Mouse (Mus musculus) left cerebral cortex, adult 9 months (tissue): Measurements from ENCODE around the gene Kcnip4.
A peak's percentile ranks its signal among the peaks of the same experiment; 100 is the strongest.

ENCODE experiments used
- DNase-seq, 2 experiments: peaks; one replicate each; pipeline ENCODE4 v3.0.0; 2022; ENCODE audit warnings: low spot score in 2 of 2

Kcnip4 gene

DNA sequence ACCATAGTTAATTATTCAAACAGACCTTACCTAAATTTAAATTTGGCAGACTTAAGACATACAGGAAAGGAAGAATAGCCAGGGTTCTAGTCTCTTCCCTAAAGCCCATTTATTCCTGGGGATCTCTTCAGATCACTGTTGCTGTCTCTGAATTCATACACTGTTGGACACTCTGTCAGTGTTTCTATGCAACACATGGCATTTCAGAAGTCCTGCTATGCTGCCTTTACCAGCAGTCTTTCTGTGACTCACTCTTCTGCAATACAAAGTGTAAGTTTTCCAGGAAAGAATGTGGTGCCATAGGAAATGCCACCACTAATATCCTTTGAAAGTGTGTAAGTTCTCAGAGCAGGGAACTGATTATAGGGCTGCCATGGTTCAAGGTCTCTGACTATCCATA is 936.7 kb downstream of the Kcnip4 start:
- DNase-seq, result no peak

DNA sequence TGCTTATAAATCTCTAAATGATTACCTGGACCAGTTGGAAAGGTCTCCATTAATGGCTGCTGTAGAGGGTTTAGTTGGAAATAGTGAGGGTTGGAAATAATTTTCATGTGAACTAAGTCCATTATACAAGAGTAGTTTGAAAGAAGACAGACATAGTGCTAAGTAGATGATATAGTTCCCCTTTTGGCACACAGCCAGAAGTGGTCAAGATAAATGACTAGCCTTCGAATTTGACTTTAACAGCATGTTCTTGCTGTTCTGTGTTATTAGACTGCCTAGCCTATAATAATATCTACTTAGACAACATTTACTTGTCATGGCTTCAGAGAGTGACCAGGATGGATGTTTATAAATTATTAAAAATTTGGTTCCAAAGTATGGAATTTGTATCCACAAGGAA is 941.3 kb downstream of the Kcnip4 start:
- no peak for DNase-seq

DNA sequence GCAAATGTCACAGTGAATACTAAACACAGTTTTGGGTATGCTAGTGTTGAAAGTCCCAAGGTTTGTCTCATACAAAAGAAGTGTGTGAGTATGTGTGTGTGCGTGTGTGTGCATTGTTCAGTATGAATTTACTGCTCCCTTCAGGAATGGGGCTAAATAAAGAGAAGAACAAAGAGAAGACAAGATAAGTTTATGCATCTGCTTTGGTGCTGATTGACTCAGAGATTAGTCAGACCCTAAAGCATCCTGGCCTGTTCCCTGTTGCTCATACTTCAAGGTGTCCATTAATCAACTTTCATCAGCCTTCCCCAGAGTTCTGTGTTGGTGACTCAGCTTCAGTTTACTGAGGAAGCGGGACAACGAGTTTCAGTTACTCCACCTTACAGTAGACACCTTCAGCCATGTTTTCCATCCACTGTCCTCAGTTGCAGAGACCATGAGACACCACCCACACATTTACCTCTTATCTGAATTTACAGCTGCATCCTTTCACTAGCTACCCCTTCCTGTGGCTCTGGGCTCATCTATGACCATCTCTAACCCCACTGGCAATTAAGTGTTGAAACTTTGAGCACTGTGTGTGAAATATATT is 960.6 kb downstream of the Kcnip4 start:
- no peak for DNase-seq

DNA sequence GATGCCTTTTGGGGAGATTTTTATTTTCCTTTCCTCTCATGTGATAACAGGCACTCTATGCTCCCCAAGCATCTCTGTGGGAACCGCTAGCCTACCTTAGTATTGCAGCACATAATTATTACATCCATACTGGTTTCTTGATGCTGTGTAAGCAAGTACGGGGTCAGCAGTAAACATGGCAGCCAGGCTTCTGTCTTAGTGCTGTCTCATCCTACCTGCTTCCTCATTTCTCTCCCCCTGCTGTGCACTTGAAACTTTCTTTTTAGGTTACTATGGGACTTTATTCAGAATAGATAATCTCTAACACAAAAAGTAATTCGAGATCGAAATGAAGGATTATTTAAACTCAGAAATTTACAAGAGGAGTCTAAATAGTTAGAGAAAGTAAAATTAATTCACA is 973.0 kb downstream of the Kcnip4 start:
- DNase-seq, result no peak

DNA sequence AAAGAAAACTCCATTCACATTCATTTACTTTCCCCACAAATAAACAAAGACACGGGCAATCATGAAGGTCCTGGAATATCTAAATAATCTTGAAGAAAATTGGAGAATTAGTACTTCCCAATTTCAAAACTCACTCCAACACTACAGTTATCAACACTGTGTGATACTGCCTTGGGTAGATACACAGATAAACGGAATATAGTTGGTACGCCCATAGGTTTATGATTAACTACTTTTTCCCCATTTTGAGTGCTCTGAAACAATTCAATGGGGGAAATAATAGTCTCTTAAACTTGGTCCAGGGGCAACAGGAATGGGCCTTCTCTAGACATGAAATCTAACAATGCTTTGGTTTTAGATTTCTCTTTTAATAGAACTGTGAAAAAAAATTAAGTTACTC is 978.9 kb downstream of the Kcnip4 start:
- DNase-seq, result no peak

DNA sequence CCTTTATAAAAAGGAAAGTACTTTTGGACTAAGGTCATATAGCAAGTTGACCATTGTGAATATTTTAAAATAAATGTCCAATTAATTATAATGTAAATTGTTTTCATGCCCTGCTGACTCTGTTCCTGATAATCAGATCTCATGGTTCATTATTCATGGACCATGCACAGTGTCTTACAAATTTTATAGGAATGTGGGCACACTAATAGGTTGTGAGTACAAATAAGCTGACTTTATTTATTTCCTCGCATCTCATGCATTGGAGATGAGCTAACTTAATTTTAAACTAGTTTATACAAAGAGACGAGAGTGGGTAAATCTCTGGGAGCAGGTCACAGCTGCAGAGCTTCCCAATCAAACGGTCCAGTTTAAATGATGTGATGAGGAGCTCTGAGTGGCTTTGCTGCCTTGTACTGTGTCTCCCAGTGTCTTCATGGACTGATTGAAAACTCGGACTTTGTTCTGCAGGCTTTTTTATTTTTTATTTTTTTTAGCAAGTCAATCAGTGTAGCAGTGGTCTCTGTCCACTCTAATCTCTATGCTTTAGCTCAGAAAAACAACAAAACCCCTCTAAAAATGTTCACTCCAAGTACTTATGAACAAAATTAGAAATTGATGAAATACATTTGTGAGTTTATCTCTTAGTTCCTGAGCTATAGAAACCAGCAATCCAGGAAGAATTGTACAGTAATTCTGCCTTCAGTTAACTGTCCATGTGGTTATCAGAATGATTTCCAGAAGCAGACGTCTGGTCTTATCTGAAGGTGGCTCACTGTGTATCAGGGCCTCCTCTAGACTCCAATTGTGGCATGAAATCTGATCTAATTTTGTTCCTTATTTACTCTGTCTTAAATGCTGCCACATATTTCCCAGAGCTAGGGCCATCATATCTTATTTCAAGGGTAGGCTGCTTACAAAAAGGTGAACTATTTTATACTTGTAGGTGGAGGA is 979.6 kb downstream of the Kcnip4 start:
- DNase-seq, result no peak

DNA sequence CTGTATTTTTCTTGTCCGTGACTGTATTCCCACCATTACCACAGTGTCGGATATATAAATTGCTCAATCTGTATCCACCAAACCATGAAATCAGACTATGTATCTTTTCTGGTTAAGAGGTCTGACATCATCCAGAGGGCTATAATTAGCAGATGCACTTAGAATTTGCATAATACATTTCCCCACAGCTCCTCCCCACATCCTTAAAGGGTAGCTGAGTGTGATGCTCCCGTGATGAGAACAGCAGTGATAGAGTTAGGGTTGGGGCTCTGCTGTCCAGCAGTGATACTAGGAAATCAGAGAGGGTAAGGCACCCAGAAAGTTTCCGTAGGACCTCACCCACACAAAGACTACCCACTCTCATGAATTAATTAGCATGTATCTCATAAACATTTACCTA is 1006.7 kb downstream of the Kcnip4 start:
- DNase-seq, result no peak

DNA sequence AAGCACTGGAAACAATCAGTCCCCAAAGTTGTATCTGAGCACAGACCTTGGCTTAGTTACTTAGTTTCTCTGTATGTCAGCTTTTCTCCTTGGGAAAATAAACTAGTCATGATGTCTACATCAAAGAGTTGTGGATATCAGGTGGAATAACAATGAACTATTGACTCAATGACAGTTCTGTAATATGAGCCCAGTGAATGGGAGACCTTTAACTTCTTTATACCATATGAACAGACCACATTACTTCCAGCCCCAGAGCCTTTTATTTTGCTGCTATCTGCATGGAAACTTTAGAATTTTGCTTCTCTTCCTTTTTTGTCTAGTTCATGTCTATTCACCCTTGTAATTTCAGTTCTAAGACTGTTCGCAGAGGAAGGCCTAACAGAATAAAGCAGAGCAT is 1011.4 kb downstream of the Kcnip4 start:
- no peak for DNase-seq

DNA sequence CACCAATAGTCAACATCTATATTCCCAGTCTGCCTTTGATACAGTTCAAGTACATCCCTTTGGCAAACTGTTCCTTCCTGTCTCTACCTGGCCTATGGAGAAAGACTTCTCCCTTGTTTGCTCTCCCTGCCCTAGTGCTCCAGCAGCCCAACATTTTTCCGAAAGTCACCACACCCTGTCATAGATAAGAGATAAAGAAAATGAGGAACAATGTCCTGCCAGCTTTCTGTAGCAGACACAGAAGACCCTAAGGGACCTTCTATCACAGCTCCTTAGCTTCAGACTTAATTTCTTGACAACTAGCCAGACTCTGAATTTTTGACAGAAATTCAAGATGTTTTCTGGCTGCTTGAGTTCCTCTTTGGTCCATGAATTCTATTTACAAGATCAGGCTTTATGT is 1013.4 kb downstream of the Kcnip4 start:
- DNase-seq, result no peak

DNA sequence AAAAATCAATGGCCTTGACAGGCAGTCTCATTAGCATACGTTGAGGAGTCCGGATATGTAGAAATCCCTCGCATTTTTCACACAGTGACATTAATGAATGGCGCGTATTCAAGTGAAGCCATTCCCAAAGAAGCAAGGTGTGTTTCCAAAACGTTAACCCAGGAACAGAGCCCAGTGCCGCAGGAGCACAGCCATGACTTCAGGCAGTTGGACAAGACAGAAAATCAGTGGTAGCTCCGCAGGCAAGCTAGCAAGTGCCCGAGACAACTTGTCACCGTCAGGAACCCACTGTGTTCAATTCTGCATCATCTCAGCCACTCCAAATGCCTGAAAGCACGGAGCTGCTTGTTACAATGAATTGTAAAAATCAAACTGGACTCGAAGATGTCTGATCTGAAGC is 1014.5 kb downstream of the Kcnip4 start:
- DNase-seq, result no peak

DNA sequence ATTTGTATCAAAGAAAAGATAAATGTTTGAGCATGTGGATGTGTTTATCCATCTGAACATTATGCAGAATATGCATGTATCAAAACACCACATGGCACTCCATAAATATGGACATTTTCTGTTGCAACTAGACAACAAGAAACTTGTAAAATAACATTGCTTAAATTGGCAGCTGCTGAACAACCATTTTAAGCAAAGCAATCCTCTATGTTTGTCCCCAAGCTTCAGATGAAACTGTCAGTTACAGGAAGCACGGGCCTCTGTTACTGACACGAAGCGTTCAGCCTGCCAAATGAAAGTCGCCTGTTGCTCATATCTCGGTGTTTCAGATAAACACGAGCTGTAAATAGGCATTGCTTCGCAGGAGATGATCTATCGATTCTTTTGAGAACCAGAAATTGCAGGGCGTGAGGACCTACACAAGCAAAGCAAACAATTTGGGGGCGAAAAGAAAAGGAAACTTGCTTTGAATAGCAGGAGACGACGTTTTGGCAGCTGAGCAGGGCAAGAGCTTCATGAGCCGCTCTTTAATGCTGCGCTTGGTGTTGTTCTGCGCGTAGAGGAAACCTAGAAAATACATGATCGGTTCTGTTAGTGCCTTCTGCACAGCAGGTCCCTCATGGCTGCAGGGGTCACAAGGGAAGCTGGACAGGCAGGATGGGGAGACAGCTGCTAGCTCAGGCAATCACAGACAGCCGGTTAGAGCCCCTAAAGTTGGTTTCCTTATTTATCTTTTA is 1015.3 kb downstream of the Kcnip4 start:
- peak in 1 of 2 experiments; percentile 30 for DNase-seq

DNA sequence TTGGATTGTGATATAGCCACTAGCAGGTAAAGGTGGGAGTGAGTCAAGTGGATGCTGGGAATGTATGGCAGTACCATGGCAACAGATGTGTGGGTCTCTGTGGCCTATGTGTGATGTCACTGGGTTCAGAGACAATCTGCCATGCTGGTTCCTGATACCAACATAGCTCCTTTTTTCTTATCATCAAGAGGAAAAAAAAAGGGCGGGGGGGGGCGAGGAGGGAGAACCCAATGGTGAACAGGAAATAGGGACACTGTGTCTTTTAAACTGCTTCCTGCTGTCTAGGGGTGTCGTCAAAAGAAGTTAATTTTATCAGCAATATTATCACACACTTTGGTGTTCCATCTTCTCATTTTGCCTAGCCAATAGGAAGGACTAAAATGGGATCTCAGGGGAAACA is 1021.6 kb downstream of the Kcnip4 start:
- no peak for DNase-seq

DNA sequence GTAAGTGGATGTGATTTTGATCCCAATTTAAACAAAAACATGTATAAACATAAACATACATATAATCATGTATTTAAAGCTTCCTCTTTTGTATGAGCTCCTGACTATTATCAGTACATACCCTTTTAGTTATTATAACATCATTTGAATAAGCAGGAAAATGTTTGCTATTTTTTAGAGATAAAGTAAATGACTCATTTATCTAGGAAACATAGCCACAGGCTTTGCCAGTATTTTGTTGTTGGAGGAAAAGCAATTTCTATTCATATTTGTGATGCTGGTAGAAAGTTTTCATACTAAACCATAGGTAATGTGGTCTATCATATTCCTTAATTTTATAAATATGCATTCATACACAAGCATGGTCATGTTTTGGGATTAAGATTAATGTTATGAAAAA is 1022.3 kb downstream of the Kcnip4 start:
- no peak for DNase-seq

DNA sequence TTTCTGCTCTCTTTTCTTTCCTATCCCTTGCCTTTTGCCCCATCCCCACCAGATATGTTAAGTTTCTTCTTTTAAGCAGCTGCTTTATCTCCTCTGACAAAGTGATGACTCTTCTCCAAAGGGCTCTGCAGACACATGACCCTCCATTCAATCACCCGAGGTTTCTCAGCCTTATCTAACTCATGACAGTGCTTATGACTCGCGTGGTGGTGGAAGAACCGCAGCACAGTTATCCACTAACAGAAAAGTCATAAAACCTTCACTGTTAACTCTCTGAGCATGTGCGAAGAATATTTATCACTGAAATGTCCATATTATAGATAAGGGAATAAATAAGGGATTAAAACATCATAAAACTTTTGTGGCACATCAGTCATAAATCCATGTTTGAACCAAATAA is 1024.5 kb downstream of the Kcnip4 start:
- no peak for DNase-seq

DNA sequence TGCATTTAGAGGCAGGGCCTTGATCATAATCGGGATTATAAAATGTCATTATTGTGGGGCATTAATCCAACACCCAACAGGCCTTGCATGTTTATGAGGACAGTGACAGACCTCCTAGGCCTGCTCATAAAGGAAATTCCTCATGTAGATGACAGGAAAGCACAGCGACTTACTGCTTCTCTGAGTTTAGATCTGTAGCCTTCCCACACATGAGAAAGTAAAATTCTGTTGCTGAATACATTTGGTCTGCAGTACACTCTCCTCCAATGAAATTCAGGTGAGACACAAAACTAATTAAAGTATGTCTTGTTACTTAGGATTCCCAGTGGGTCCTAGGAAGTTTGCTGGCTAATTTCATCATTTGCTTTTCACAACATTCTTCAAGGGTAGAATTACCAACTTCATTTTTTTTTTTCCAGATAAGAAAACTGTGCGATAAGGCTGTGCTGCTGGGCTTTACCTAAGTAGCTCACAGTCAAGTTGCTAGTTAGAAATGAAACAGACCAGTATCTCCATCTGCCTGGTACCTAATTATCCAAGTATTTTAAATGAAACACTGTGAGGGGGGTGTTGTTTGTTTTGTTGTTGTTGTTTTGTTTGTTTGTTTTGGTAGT is 1033.7 kb downstream of the Kcnip4 start:
- no peak for DNase-seq

DNA sequence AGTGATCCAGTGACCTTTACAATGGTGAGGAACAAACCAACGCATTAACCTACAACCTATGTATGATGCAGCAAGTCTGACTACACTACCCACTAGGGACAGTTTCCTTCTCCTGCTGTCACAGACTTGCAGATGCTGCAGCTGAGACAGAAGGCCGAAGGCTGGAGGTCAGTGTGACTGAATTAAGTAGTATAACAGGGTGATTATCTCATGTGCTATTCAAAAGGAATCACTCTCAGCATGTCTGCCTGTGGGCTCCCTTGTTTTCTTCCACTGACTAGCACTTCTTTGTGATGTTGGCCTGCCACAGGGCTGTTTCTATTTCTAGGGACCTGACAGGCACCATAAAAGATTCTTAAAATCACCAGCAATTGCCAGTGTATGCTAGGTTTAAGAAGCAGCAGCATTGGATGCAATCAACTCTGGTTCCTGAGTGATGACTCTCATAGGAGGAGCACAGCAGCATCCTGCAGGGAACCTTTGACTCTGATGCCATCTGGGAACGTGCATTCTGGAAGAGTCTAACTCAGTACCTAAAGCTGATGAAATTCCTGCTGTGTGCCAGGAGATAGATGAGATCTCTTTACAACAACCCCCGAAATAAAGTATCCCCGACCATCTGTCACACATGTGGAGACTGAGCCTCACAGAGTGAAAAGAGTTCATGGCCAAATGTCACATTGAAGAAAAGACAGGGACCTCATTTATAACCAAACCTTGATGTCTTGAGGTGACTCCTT is 1035.0 kb downstream of the Kcnip4 start:
- DNase-seq, result no peak

DNA sequence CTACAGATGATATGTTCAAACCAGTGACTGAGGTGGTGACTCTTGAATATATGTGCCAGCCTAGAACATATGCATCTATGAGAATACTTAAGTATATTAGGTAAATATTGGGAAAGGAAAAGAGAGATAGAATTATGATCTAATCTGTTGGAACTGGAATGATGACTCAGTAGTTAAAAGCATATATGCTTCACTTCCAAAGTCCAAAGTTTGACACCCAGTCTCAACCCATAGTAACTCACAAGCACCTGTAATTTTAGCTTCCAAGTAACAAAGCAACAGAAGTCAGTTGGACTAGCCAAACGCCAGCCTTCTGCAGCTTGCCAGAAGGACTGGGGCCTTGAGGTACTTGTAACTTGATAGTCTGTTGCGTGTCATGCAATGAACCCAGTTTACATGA is 1041.6 kb downstream of the Kcnip4 start:
- no peak for DNase-seq

DNA sequence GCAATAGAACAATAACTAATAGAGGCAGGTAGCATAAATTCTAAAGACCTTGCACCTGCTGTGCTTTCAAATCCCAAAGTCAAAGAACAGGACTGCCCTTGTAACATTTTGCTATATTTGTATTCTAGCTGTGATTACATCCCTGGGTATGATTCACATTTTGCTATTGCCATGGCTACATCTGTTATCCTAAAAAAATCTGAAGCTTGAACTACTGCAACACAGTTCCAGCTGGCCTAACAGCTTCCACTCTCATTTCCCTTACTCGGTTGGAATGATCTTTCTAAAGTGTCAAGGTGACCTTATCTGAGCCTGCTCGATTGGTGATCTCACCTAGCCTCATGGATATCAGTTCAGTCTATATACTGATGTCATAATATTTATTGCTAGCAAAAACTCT is 1064.5 kb downstream of the Kcnip4 start:
- peak in 1 of 2 experiments; percentile 17 for DNase-seq

DNA sequence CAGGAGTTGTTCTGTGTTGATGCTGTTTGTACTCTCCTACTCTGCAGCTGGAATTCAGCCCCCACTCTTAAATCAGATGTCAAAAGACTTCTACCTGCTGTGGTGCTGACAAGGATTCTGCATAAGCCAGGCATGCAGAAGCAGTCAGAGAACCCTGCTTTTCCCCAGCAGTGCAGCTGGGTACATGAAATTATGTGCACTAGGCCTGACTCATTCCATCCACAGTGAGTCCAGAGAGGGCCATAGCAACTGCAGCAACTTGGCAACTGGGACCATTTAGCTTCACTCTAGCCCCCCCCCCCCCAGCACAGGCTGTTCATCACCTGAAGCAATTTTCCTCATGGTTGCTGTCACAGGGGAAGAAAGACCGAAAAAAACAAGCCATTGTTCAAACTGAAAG is 1075.8 kb downstream of the Kcnip4 start:
- DNase-seq, result no peak

DNA sequence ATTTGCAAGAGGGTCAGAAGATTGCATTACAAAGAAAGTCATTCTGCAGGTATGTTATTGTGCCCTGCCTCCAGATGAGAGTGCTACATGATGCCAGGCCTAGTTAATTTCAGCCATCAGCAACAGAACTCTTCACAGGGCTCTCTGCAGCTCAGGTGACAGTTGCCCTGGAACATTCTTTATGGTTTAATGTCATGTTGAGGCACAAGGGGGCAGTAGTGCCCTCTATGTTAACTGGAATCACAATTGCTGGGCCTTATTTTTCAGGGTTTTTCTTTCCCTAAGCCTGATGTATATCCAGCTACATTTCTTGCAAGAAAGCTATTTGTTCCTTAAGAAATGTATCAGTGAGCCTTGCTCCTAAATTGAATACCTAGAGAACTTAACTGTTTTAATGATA is 1094.2 kb downstream of the Kcnip4 start:
- peak in 1 of 2 experiments; percentile 60 for DNase-seq

DNA sequence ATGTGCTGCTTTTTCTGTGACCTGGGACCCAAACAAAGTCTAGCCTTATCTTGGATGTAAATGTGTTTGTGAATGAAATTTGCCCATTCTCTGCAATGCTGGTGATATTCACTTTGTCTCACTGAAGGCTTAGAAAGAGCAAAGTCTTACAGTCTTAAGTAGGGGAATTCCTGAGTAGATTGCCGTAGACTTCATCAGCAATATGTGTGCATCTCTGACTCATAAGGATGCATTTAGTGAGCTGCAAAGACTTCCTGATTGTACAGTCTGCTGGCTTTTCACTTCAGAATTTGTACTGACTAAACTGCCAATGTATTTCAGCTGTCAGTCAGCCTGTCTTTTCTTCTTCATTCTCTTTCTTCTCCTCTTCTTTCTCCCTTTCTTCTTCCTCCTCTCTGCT is 1102.8 kb downstream of the Kcnip4 start:
- no peak for DNase-seq

DNA sequence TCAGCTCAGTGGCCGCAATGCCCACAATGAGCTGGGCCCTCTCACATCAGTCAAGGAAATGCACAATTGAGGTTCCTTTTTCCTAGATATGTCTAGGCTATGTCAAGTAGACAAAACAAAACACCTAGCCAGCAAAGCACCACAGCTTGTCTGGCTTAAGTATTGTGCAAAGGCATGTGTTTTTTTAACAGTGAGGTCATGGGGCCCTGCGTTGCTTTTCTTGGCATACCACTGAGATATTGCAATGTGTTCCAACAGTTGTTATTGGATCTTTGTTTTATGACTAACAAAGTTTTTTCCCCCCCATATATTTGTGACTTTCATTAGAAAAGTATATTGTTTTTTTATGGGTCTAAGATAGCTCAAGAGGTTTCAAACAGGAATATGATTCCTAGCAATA is 1105.0 kb downstream of the Kcnip4 start:
- no peak for DNase-seq
